Mouse (Mus musculus) c-Kit-positive CD71-positive TER-119-positive erythroid progenitor cells, embryonic 14.5 days (primary cell): ENCODE measurements around the gene Gm20388.
"Not testable (repeated sequence)": the region's sequence is repeated elsewhere in the genome, so short reads cannot be mapped to it uniquely, and the experiment has no call there.

ENCODE experiments used
- DNase-seq: peaks from one replicate; pipeline ENCODE4 v3.0.0-alpha.2; 2013; ENCODE audit warnings: low spot score

The Gm20388 gene

DNA sequence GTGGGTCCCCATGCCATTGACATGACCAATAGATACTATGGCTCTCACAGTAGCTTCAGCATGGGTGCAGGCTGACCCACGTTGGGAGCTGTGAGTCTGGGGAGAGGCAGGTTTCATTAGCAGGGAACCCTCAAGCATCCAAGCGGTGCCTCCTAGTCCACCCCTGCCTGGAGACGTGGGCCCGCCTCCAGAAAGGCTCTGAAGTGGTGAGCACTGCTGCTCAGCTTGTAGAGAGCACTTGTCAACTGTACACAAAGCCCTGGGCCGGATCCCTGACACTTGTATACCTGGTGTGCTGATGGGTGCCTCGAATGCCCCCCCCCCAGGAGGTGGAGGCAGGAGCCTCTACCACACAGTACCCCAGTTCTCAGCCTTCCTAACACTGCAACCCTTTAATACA lies 2392.8 kb downstream of the Gm20388 start:
- no peak for DNase-seq

DNA sequence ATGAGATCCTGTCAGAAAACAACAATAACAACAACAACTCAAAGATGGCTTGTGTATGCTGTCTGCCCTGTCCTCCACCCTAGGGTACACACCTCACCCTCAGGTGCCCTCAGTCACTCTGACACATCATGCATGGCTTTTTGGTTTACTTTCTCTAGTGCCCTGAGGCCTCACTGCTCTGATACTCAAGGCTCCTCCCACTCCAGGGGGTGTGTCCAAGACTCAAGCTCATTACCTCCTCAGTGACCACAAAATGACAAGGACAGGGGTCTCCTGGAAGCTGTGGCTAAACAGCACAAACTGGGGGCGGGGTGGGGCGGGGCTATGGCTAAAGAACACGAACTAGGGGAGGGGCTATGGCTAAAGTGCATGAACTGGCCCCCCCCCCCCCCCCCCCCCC lies 2393.4 kb downstream of the Gm20388 start:
- no peak for DNase-seq

DNA sequence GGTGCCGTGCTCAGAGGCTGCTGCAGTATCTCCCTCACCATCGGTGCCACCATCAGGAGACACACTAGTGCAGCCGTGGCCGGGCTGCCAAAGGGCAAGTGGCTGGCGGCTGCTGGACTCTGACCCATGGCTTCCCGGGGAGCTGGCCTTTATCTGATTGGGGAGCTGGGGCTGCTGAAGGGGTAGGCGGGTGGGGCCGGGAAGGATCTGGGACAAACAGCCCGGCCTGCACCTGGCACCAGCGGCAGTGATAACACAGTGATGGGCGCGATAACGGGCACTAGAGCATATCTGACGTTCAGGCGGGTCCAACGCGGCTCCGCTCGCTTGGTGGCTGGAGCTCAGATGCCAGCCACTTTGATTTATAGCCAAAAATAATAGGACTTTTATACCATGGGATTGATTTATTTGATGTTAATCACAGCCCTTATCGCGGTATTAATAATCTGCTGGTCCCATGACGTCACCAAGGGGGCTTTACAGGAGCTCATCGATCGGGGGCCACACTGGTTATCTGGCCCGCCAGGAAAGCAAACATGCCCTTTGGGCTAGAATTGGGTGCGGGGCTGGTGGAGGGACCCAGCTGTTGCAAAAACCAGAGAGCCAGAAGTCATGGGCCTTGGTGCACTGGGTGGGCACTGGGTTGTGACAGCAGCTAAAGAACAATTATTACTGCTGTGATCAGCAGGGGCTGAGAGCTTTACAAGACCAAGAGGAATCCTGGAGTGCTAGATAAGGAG lies 2396.2 kb downstream of the Gm20388 start:
- DNase-seq, result no peak

DNA sequence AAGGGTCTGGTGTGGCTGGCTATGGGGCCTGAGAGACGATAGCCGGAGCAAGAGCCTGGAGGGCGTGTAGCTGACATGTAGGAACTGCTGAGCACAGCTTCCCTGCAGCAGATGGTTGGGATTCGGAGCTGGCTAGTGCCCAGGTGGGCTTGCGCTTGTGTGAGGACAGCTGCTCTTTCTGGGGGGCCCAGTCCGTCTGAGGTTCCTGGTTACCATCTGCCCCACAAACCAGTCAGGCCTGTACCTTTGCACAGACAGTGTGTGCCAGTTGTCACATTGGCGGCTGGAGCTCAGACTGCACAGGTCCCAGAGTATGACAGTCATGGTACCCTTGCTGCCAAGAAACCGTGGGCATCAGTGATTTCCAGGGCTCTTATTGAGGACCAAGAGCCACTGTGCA lies 2397.2 kb downstream of the Gm20388 start:
- DNase-seq, result no peak

DNA sequence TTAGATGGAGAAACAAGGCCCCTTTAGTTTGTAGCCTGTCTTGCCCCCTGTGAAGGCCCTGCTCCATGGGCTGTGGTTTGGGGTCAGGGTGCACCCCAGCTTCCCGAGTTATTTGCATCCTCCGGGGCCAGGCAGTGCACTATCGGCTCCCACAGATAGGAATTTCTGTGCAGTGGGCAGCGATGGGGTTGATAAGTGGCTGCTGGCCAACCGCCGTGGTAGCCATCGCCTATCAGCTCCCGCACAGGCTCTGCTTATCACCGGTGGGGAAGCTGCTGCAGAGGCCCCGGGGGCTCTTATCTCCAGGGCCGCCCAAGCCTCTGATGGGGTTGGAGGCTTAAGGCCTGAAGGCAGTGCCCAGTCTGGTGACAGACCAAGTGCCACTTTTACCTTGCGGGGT lies 2398.6 kb downstream of the Gm20388 start:
- peak; percentile 88 for DNase-seq

DNA sequence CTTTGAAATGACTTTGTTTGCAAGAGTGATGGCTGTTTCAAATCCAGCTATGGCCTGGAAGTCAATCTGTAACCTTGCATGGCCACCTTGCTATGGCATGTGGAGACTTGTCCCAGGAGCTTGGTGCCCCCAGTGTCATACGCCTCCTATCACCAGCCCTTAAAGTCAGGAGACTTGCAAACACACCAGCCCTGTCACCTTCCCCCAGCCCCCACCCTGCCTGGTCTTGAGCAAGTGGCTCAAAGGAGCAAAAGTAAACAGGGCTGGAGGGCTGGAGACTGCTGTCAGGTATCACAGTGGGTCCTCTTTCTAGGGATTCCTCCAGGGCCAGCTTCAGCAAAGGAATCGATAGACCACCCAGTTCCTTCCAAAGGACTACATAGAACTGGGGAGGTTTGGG lies 2400.5 kb downstream of the Gm20388 start:
- no peak for DNase-seq

DNA sequence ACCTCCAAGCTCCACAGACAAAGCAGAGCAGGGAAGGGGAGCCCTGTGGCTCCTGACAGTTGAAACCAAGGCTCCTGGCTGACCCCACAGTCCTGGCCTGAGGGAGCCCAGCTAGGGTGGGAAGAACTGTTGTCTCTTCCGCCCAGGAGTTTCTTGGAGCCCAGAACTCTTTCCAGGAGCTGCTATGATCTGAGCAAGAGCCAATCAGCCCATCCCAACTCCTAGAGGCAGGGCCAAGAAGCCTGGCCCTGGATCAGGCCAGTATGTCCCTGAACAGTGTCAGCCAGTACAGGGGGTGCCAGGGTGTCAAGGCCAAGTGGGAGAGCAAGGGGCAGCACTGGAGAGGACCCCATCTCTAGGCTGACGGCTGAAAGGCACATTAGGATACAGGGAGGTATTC lies 2401.9 kb downstream of the Gm20388 start:
- DNase-seq, result no peak

DNA sequence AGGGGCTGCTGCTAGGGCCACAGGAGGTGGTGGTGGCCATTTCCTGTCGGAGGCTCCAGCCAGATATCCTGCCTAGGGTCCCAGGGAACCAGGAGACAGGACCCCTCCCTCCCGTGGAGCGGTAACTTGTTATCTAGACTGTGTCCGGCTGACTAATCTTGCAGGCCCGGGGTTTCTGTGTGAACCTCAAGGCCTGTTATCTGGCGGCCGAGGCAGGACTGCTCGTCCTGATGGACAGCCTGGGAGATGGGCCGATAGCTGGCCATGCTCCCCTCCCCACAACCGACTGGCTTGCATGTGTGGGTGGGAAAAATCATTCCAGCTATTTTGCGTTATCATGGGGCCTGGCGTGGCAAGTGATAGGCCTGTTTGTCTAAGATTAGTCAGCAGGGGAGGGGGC lies 2402.7 kb downstream of the Gm20388 start:
- DNase-seq, result peak; percentile 73

DNA sequence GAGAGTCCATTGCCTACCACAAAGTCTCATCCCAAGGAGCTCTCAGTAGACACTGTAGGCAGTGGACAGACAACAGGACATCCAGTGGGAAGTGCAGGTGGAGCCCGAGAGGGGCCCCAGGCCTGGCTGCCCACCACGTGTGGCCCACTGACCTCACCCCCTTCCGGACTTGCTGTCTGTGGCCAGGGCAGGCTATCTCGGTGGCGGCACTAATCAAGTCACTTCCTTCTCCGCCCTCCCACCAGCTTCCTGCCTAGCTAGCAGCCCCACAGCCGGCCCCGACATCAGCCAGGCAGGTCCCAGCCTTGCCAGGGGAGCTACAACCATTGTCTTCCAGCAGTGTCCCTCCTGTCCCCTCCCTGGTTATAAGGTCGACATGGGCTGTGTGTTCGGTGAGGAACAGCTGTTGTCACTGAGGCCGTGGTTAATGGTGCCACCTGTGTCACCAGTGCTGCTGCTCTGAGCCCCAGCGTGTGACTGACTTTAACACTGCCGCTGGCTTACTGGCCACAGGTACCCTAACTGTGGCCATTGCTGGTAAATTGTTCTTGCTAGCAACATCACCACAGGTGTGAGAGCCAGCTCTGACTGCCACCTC lies 2404.4 kb downstream of the Gm20388 start:
- no peak for DNase-seq

DNA sequence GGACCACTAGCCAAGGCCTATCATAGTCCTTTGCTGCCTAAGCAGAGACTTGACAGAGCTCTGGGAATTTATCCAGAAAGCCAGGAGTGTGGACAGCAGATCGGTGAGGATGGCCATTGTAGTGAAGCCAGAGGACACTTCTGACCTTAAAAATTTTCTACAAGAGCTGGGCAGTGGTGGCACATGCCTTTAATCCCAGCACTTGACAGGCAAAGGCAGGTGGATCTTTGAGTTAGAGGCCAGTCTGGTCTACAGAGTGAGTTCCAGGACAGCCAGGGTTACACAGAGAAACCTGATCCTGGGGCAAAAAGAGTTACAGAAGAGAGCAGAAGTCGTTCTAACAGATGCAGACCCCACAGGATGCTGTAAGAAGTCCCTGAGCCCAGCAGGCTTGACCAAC lies 2405.8 kb downstream of the Gm20388 start:
- DNase-seq, result no peak

DNA sequence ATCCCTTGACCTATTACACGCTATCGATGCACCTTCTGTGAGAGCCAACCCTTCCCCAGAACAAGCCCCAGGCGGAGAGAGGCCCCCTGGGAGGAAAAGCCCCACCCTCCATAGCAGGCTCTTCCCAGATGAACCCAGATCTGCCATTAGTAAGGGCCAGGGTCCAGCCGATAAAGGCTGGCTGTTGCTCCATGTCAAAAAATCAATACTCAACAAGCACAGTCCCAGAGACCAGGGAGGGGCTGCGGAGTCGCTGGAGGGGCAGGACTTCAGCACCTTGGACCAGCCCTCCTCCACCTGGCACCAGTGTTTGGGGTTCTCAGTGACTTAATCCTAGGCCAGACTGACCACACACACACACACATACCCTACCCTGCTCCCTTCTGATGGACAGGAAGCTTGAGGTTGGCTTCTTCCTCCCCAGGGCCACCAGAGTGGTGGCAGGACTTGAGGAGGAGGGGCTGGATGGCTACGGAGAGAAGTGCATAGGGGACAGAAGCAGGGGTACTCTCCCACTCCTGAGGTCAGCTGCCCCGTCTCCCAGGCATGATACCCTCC lies 2407.4 kb downstream of the Gm20388 start:
- DNase-seq, result no peak

DNA sequence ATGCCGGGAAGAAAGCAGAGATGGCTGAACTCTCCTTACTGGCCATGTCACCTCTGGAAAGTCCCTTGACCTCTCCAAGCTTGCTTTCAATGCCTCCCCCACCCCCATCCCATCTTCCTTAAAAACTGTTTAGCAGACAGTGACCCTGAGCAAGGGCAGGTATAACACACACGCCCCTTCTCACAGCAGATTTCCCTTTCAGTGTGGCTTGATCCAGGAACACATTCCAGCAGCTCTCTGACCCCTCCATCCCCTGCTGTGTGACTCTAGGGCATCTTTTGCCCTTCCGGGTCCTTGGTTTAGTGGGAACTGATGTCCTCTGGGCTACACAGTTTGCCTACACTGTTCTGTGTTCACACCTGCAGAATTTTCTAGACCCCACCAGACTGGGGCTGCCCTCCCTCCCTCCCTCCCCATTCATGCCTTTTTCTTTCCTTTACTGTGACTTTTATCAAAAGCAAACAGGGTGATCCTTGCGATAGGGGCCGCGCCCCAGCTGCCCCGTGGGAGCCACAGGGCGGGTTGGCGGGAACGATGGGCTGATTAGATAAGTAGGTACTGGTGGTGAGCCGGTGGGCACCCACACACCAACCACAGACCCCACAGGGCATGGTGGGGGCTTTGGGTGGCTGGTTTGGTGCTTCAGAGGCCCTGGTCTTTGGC lies 2408.5 kb downstream of the Gm20388 start:
- peak; percentile 74 for DNase-seq

DNA sequence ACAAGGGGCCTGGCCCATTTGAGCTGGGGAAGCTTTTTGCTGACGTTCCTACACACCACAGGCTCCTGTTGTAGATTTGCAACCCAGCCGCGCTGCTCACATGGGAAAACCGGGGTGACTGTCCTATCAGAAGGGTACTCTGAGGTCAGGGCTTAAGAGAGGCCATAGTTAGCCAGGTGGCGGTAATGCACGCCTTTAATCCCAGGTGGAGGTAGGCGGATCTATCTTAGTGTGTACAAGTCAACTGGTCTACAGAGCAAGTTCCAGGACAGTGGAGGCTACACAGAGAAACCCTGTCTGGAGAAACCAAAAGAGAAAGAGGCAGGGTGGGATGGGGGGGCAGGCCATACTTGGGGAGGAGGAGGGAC lies 2409.1 kb downstream of the Gm20388 start:
- no peak for DNase-seq

DNA sequence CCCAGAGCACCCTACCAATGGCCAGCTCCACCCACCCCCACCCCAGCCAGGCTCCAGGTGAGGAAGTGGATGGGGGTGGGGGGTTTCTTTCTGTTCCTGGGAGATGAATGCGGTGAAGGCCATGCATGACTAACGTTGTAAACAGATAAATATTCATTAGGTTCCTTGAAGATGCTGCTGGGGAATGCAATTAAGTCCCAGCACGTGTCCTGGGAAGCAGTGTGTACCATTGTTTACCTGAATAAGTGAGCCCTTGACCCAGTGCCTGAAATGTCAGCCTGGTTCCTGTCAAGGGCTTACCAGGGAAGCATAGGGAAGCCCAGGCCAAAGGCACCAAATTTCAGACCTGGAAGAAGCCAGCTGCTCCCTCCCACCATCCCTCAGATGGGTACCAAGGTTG lies 2409.9 kb downstream of the Gm20388 start:
- no peak for DNase-seq

DNA sequence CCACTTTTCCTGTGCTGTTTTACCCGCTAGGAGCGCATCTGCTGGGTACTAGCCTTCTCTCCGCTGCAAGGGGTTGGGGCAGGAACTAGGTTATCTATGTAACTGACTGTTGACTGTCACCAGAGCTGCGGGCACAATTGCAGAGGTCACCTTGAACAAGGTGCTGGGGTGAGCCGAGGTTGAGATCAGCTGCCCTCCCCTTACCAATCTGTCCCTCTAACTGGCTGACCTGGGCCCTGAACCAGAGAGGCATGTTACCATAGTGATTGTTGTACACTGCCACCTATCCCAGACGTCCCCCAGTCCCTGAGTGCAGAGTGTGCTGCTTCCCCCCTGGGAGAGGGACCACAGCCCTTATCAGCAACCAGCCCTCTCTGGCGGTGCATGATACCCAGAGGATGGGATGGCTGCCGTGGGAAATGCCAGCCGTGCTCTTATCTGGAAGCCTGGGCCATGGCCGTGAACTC lies 2410.8 kb downstream of the Gm20388 start:
- peak; percentile 97 for DNase-seq

DNA sequence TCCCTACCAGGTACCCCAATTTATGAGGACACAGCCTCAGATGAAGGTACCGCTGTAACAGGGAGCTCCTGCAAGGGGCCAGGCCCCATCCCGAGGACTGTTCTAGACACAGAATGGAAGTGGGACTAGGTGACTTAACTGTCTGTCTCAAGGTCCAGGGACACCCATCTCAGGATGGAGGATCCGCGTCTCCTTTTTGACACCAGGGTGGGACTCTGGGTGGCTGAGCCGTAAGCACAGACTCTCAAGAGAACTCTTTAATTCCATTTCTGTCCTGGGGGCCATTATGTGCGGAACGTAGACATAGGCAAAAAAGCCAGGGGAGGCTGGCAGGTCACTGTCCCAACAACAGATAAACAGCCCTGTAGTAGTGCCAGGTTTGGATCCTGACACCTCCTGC lies 2411.5 kb downstream of the Gm20388 start:
- DNase-seq, result no peak

DNA sequence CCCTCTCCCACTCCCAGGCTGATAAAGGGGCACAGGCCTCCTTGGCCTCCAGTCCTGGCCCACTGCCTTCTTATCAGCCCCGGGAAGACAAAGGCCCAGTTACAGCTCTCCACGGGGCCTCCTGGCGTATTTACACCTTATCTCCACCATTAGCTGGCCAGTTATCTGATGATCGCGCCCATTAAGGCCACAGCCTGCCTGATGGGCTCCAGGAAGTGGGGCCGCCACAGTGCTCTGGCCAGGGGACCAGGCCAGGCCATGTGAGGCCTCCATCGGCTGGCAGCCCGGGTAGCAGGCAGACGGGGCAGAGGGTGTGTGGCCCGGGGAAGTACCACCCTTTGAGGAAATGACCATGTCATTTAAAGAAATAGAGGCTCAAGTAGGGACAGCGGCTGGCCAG lies 2412.2 kb downstream of the Gm20388 start:
- DNase-seq, result peak; percentile 70

DNA sequence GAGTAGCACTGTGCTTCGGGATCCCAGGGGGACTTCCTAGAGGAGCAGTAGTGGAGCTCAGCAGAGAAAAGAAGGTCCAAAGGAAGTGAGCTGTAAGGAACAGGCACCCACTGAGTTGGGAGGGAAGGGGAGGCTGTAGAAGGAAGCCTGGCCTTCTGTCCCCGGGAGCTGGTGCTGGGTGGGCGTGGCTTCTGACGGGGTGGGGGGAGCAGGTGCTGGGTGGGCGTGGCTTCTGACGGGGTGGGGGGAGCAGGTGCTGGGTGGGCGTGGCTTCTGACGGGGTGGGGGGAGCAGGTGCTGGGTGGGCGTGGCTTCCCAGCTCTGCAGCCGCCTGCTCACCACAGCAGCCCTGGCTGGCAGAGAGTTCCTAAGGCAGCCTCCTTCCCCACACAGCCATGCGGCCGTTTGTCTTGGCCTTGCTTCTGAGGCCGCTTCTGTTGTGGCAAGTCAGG lies 2413.3 kb downstream of the Gm20388 start:
- DNase-seq, result not testable (repeated sequence)

DNA sequence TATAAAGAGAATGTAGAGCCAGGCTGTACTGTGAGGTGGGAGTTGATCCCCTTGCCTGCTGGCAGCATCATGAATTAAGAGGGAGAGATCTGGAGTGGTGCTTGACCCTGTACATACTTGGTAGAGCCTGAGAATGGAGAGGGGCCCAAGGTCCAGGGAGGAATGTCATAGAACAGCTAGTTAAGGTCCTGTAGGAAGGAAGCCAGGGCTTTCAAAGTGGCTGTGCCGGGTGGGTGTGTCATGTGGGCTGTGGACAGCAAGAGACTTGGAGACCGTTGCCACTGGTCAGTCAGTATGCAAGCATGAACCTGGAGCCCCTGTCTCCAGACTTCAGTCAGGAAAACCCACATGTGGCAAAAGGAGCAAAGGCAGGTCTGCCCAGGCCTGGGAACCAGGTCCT lies 2414.6 kb downstream of the Gm20388 start:
- no peak for DNase-seq

DNA sequence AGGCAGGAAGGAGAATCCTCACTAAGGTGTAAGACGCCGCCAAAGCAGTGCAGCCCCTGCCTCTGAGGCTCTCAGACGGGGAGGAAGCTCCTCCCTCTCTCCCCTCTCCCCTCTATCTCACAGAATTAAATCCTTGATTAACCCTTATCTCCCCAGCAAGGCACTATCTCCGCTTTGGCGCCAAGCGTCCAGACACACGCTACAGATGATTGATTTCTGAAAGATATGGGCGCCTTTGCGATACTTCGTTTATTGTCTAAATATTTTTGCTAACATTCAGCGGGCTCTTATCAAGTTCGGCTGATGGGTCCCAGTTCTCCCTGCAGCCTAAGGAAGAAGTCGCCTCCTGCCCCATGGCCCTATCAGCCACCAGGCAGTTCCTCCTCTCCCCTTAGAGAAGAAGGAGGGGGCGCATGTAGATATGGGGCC lies 2415.5 kb downstream of the Gm20388 start:
- no peak for DNase-seq

DNA sequence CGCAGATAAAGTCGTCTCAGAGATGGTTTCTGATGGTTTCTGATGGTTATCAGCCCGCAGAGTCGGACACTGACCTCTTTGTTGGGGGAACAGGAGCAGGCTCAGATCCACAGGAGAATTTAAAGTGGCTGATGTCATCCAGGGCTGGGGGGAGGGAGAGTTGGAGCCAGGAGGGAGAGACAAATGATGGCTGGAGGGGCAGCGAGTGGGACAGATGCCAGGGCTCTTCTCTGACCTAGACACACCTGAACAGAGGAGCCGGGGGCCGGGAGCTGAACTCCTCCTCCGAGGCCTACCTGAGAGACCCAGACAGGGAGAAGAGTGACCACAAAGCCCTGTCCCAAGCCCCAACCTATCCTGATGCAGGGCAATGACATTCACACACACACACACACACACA lies 2418.4 kb downstream of the Gm20388 start:
- no peak for DNase-seq

DNA sequence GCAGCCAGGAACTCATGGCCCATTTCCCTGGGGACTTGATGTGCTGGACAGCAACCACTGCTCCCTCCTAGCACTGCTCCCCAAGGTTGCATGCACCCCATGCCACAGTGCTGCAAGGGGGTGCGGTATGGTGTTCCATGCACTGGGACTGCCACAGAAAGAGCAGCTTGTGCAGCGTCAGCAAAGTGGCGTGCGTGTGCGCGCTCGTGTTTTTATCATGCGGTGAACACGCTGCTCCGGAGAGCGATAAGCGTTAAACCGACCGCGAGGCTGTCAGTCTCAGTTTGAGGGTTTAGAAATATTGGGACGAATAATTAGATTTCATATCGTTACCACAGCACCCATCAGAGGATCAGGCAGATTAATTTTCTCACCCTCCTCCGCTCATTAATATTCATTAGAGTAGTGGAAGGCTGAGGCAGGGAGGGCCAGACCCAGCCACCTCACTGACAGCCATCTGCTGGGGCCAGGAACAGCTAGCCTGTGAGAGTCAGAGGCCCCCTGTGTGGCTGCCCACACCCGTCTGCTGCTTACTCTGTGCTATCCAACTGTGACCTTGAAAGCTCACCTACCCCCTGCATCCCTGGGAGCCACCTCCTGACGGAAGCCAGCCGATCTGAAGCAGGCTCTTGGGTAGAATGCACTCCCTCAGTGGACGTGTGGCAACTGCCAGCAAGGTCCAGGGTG lies 2419.1 kb downstream of the Gm20388 start:
- no peak for DNase-seq
